Mouse (Mus musculus) heart, adult 2 months (tissue): ENCODE results near the gene Ift122. TPM values are rescaled to one million over a fixed set of nuclear protein-coding genes. Genes with fewer than 3 reads are reported as not detected.

ENCODE experiments used
- DNase-seq, 2 experiments: peaks; one replicate each; pipeline ENCODE4 v3.0.0; 2021
- H3K27ac ChIP-seq: fragments of 200-600 bp; 2 replicates; pipeline ENCODE4 v1.8.1; 2022
- H3K27me3 ChIP-seq: fragments of 200-500 bp; 2 replicates; pipeline ENCODE4 v1.6.1; 2012; ENCODE audit warnings: mild to moderate bottlenecking, low read length, inconsistent platforms, mixed read lengths; ENCODE audit not compliant: control insufficient read depth, insufficient read depth
- H3K36me3 ChIP-seq: fragments of 200-500 bp; 2 replicates; pipeline ENCODE4 v1.6.1; 2012; ENCODE audit warnings: low read length, inconsistent platforms; ENCODE audit not compliant: control insufficient read depth, insufficient read depth
- H3K4me1 ChIP-seq: fragments of 200-500 bp; 2 replicates; pipeline ENCODE4 v1.6.1; 2011; ENCODE audit warnings: low read length; ENCODE audit not compliant: control insufficient read depth, insufficient read depth
- H3K4me3 ChIP-seq: fragments of 200-600 bp; 2 replicates; pipeline ENCODE4 v1.8.1; 2022
- H3K79me2 ChIP-seq: fragments of 200-500 bp; replicated peaks from 2 replicates; pipeline ENCODE4 v1.6.1; 2012; ENCODE audit warnings: mild to moderate bottlenecking, inconsistent platforms, low read length, moderate library complexity, mixed read lengths; ENCODE audit not compliant: control insufficient read depth, insufficient read depth
- H3K9ac ChIP-seq: fragments of 200-500 bp; 2 replicates; pipeline ENCODE4 v1.6.1; 2012; ENCODE audit warnings: low read depth, mild to moderate bottlenecking, control low read depth, inconsistent platforms, low read length, mixed read lengths
- CTCF ChIP-seq: fragments of 200-600 bp; IDR thresholded peaks from 2 replicates; pipeline ENCODE4 v1.8.1; 2022; ENCODE audit warnings: antibody characterized with exemption, mild to moderate bottlenecking, moderate library complexity
- EP300 ChIP-seq: fragments of 200-500 bp; IDR thresholded peaks from 2 replicates; pipeline ENCODE4 v1.6.1; 2011; ENCODE audit warnings: low read depth, low read length, control low read depth; ENCODE audit not compliant: insufficient read depth
- POLR2A ChIP-seq: fragments of 200-500 bp; IDR thresholded peaks from 2 replicates; pipeline ENCODE4 v1.6.1; 2011; ENCODE audit warnings: mild to moderate bottlenecking, low read depth, low read length, control low read depth; ENCODE audit not compliant: insufficient read depth
- WGBS: fragments of 180-500 bp; shearing (Covaris S2); methylation state at CpG from one replicate; pipeline ENCODE4 v1.1.7; 2018; 5-methylcytosine and 5-hydroxymethylcytosine counted together
- intact Hi-C: fragments of 180-260 bp; cut with DNase I; formaldehyde crosslinking; loops from one replicate; pipeline ENCODE4 v1.15.1; 2025
- polyA plus RNA-seq: library from polyadenylated mRNA; depleted of rRNA; stranded (reverse); fragments of >200 nt; gene quantifications from 2 replicates; pipeline ENCODE4 v1.2.3, GENCODE M21; 2012
- total RNA-seq, 2 experiments: library from RNA; stranded (reverse); gene quantifications; 2 replicates each; pipeline ENCODE4 v1.2.3; 2021

The Ift122 gene
- total and polyA plus RNA-seq, 3 experiments = 6.6 to 12.8 (median 7.3) TPM

DNA sequence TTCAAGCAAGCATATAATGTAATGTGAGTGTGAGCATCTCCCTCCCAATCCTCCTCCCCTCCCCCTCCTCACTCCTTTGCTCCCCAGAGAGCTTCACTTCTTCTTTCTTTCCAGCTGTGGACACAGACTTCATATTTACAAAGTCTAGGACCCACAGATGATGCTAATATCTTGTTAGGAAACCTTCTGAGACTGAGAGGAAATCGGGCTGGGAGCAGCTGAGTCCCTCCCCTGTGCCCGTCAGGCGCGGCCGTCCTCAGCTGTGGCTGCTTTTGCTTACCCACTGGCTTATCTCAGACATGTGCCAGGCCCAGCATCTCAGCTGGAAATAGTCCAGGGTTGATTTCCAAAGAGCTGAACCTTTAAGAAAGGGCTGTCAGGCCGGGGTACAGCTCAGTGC, 93.1 kb downstream of the Ift122 start:
- H3K27me3 ChIP-seq = no peaks in the 10 kb centered on the region
- no peak overlapping the region for H3K4me3 ChIP-seq
- H3K36me3 ChIP-seq = no peaks in the 10 kb centered on the region
- TF ChIP-seq CTCF (no peak), EP300 (no peak), POLR2A (no peak)
- no peak for DNase-seq
- H3K27ac ChIP-seq = no peak overlapping the region
- no peaks in the 10 kb centered on the region for H3K79me2 ChIP-seq
- peaks cover 2% of the 10 kb centered on the region for H3K4me1 ChIP-seq
- no peak overlapping the region for H3K9ac ChIP-seq
- intact Hi-C loops = no loop called here
- WGBS = 33% methylated on average over 6 of the region's 6 CpGs

GRCm38 (mm10) chr6:115954506-115955074, 101.3 kb downstream of the Ift122 start:
- Histone ChIP-seq H3K79me2 (no peaks in the 10 kb centered on the region), H3K4me3 (no peak overlapping the region), H3K4me1 (peaks cover 30% of the 10 kb centered on the region), H3K27me3 (no peaks in the 10 kb centered on the region), H3K27ac (peak overlapping the region; percentile 70), H3K9ac (no peak overlapping the region), H3K36me3 (peaks cover 13% of the 10 kb centered on the region; the same call in 1 of the 2 replicates)
- DNase-seq = peak in 1 of 2 experiments; percentile 26
- WGBS = 43% methylated on average over 9 of the region's 9 CpGs
- intact Hi-C loops = no loop called here
- TF ChIP-seq EP300 (no peak), POLR2A (no peak), CTCF (no peak)

GRCm38 (mm10) chr6:115955169-115955568, 101.9 kb downstream of the Ift122 start:
- DNase-seq = no peak
- no peak for TF ChIP-seq POLR2A
- no peak for TF ChIP-seq EP300
- TF ChIP-seq CTCF = no peak
- H3K79me2 ChIP-seq = no peaks in the 10 kb centered on the region
- no peaks in the 10 kb centered on the region for H3K27me3 ChIP-seq
- H3K4me1 ChIP-seq = peaks cover 33% of the 10 kb centered on the region
- H3K27ac ChIP-seq = peak overlapping the region; percentile 70
- peaks cover 14% of the 10 kb centered on the region; the same call in 1 of the 2 replicates for H3K36me3 ChIP-seq
- 76% methylated on average over 4 of the region's 4 CpGs for WGBS
- intact Hi-C loops = no loop called here
- H3K9ac ChIP-seq = 0 out of 2 replicates have a peak overlapping the region, but pooled peaks have one; percentile 15
- H3K4me3 ChIP-seq = no peak overlapping the region

DNA sequence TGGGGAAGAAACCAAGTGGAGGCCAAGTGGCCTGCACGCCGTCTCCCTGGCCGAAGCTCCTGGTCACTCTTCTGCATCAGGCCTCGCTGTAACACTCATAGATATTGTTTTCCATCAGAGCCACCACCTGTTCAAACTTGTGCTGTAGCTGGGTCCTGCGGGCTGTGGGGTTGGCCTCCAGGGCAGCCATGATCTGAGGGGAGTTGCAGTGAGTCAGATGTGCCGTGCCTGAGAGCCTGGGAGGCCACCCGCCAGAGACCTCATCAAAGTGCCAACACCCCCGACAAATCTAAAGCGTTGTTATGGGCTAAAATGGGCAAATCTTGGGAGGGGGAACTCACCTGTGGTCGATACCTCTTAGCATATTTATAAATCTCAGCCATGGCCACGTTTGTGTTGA, 102.4 kb downstream of the Ift122 start:
- Histone ChIP-seq H3K27ac (peak overlapping the region; percentile 93), H3K79me2 (no peaks in the 10 kb centered on the region), H3K36me3 (peaks cover 14% of the 10 kb centered on the region; the same call in 1 of the 2 replicates), H3K27me3 (no peaks in the 10 kb centered on the region), H3K9ac (no peak overlapping the region), H3K4me1 (peaks cover 35% of the 10 kb centered on the region), H3K4me3 (no peak overlapping the region)
- no peak for DNase-seq
- 90% methylated on average over 11 of the region's 11 CpGs for WGBS
- intact Hi-C loops = no loop called here
- TF ChIP-seq CTCF (no peak), EP300 (no peak), POLR2A (no peak)

DNA sequence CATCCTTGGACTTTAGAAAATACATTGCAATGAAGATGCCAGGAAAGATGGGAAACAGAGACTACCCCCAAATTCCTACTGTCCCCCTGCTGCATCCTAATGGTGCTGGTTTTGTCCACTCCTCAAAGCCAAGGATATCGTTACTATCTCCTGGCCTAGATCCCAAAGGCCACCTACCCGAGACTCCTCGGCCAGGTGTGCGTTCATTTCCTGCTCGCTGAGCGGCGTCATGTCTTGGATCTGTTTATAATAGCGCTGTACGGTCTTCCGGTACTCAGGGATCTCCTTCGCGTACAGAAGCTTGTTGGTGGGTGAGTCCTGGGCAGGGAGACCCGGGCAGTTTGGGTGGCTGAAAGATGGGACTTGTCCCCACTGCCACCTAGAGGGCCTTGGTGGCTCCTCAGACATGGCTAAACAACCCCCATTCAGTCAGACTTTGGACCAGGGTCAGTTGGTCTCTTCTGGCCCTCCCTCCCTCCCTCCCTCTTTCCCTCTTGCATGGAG, 103.2 kb downstream of the Ift122 start:
- 43% methylated on average over 13 of the region's 13 CpGs for WGBS

GRCm38 (mm10) chr6:115956922-115957601, 103.8 kb downstream of the Ift122 start:
- H3K4me1 ChIP-seq = peaks cover 42% of the 10 kb centered on the region
- TF ChIP-seq EP300 (peak; percentile 94; the same call in 1 of the 2 replicates), CTCF (no peak), POLR2A (no peak)
- peak overlapping the region; percentile 93 for H3K27ac ChIP-seq
- WGBS = 23% methylated on average over 16 of the region's 16 CpGs
- intact Hi-C loops = no loop called here
- DNase-seq = peak; percentile 66 to 80
- peak overlapping the region; percentile 20 for H3K9ac ChIP-seq
- H3K36me3 ChIP-seq = peaks cover 20% of the 10 kb centered on the region
- H3K27me3 ChIP-seq = no peaks in the 10 kb centered on the region
- no peak overlapping the region for H3K4me3 ChIP-seq
- H3K79me2 ChIP-seq = no peaks in the 10 kb centered on the region

More for the DNA sequence above, 103.2 kb downstream of the Ift122 start:
- intact Hi-C loops = no loop called here
- Histone ChIP-seq H3K4me3 (no peak overlapping the region), H3K79me2 (no peaks in the 10 kb centered on the region), H3K4me1 (peaks cover 36% of the 10 kb centered on the region), H3K36me3 (peaks cover 15% of the 10 kb centered on the region; the same call in 1 of the 2 replicates), H3K9ac (no peak overlapping the region), H3K27me3 (no peaks in the 10 kb centered on the region), H3K27ac (peak overlapping the region; percentile 93)
- TF ChIP-seq POLR2A (no peak), CTCF (peak; percentile 52)
- DNase-seq = no peak
